Mouse (Mus musculus) brain, embryonic 14.5 days (tissue): ENCODE data around the gene Prr3.

Source experiments
- CTCF ChIP-seq: fragments of 200-500 bp; IDR thresholded peaks from 2 replicates; pipeline ENCODE4 v1.5.1; 2012; ENCODE audit warnings: inconsistent platforms, mild to moderate bottlenecking, moderate library complexity, borderline replicate concordance; ENCODE audit not compliant: insufficient read depth, insufficient read length; ENCODE audit errors: extremely low read depth
- POLR2A ChIP-seq: fragments of 200-500 bp; IDR thresholded peaks from 2 replicates; pipeline ENCODE4 v1.6.1; 2012; ENCODE audit warnings: mild to moderate bottlenecking, inconsistent platforms, borderline replicate concordance; ENCODE audit not compliant: poor library complexity, insufficient read depth, insufficient read length, severe bottlenecking; ENCODE audit errors: extremely low read depth

- TF ChIP-seq CTCF (no peak), POLR2A (no peak)
Observed at GRCm38 (mm10) chr17:36000349-36000748, 20.3 kb upstream of the Prr3 start.
